Mouse (Mus musculus): ENCODE data around the gene S100a10.

S100a10 gene

GRCm38 (mm10) chr3:93580946-93581345 lies 26.1 kb downstream of the S100a10 start:
- no peak for DNase-seq (ENCODE audit: low read depth)

- DNase-seq (ENCODE audit: low read depth) = no peak
Observed at GRCm38 (mm10) chr3:93581687-93582086, 26.8 kb downstream of the S100a10 start.

GRCm38 (mm10) chr3:93583056-93583455 lies 28.2 kb downstream of the S100a10 start:
- DNase-seq (ENCODE audit: low read depth) = peak; percentile 42

GRCm38 (mm10) chr3:93589629-93590028 lies 34.7 kb downstream of the S100a10 start:
- no peak for DNase-seq (ENCODE audit: low read depth)

- DNase-seq (ENCODE audit: low read depth) = no peak
Observed at GRCm38 (mm10) chr3:93590256-93590655, 35.4 kb downstream of the S100a10 start.

- DNase-seq (ENCODE audit: low read depth) = no peak
Observed at GRCm38 (mm10) chr3:93592100-93592499, 37.2 kb downstream of the S100a10 start.

GRCm38 (mm10) chr3:93592976-93593375 lies 38.1 kb downstream of the S100a10 start:
- no peak for DNase-seq (ENCODE audit: low read depth)

- DNase-seq (ENCODE audit: low read depth) = peak; percentile 77
Observed at GRCm38 (mm10) chr3:93593512-93593911, 38.6 kb downstream of the S100a10 start.

- DNase-seq (ENCODE audit: low read depth) = no peak
Observed at GRCm38 (mm10) chr3:93596632-93597031, 41.8 kb downstream of the S100a10 start.

- DNase-seq (ENCODE audit: low read depth) = peak; percentile 96
Observed at GRCm38 (mm10) chr3:93597221-93597913, 42.5 kb downstream of the S100a10 start.

GRCm38 (mm10) chr3:93597970-93598369 lies 43.1 kb downstream of the S100a10 start:
- DNase-seq (ENCODE audit: low read depth) = no peak

- DNase-seq (ENCODE audit: low read depth) = no peak
Observed at GRCm38 (mm10) chr3:93600206-93600605, 45.3 kb downstream of the S100a10 start.

- DNase-seq (ENCODE audit: low read depth) = no peak
Observed at GRCm38 (mm10) chr3:93601903-93602302, 47.0 kb downstream of the S100a10 start.

GRCm38 (mm10) chr3:93608970-93609369 lies 54.1 kb downstream of the S100a10 start:
- DNase-seq (ENCODE audit: low read depth) = peak; percentile 78
